Mouse (Mus musculus) heart, embryonic 14.5 days (tissue): ENCODE results near the gene Eepd1. TPM values are rescaled to one million over a fixed set of nuclear protein-coding genes. Genes with fewer than 3 reads are reported as not detected.
A peak's percentile ranks its signal among the peaks of the same experiment; 100 is the strongest.

ENCODE experiments used
- ATAC-seq: fragments of 200-750 bp; cut with Nextera tagmentation; 2 replicates; pipeline ENCODE4 v1.8.0; 2017; ENCODE audit warnings: low read depth, moderate TSS enrichment; ENCODE audit not compliant: insufficient number of reproducible peaks, insufficient read depth, low FRiP score
- H3K27ac ChIP-seq, 2 experiments: fragments of 200-500 bp in 1 of 2; fragments of 300-500 bp in 1 of 2; sonication (generic) in 1 of 2; replicated peaks in 1 of 2; 2 replicates each; pipeline ENCODE4 v1.5.1; 2012 to 2014; ENCODE audit warnings: low read depth in 2 of 2, low read length in 2 of 2, control low read depth in 1 of 2, mild to moderate bottlenecking in 1 of 2, mixed read lengths in 1 of 2; ENCODE audit not compliant: control insufficient read depth in 1 of 2, insufficient read depth in 1 of 2
- H3K27me3 ChIP-seq: fragments of 300-500 bp; sonication (generic); 2 replicates; pipeline ENCODE4 v1.6.1; 2014; ENCODE audit warnings: mild to moderate bottlenecking, low read length, control low read depth; ENCODE audit not compliant: control insufficient read depth, insufficient read depth
- H3K36me3 ChIP-seq: fragments of 300-500 bp; sonication (generic); 2 replicates; pipeline ENCODE4 v1.6.1; 2014; ENCODE audit warnings: mild to moderate bottlenecking, control low read depth, low read length, mixed read lengths; ENCODE audit not compliant: control insufficient read depth, insufficient read depth
- H3K4me1 ChIP-seq, 2 experiments: fragments of 200-500 bp in 1 of 2; fragments of 300-500 bp in 1 of 2; sonication (generic) in 1 of 2; 2 replicates each; pipeline ENCODE4 v1.6.1; 2012 to 2014; ENCODE audit warnings: low read length in 2 of 2, control low read depth in 1 of 2, mixed read lengths in 1 of 2; ENCODE audit not compliant: control insufficient read depth in 2 of 2, insufficient read depth in 2 of 2
- H3K4me2 ChIP-seq: fragments of 300-500 bp; sonication (generic); 2 replicates; pipeline ENCODE4 v1.6.1; 2014; ENCODE audit warnings: mild to moderate bottlenecking, low read length
- H3K4me3 ChIP-seq, 2 experiments: fragments of 200-500 bp in 1 of 2; fragments of 300-500 bp in 1 of 2; sonication (generic) in 1 of 2; 2 replicates each; pipeline ENCODE4 v1.5.1; 2012 to 2014; ENCODE audit warnings: low read length in 2 of 2, mild to moderate bottlenecking in 2 of 2, control low read depth in 1 of 2, low read depth in 1 of 2, moderate library complexity in 1 of 2; ENCODE audit not compliant: control insufficient read depth in 1 of 2, insufficient read depth in 1 of 2
- H3K9ac ChIP-seq: fragments of 300-500 bp; sonication (generic); 2 replicates; pipeline ENCODE4 v1.6.1; 2014; ENCODE audit warnings: mild to moderate bottlenecking, low read length
- H3K9me3 ChIP-seq: fragments of 300-500 bp; sonication (generic); 2 replicates; pipeline ENCODE4 v1.6.1; 2016; ENCODE audit warnings: low read length, control low read depth; ENCODE audit not compliant: control insufficient read depth
- whole genome bisulfite sequencing: fragments of 180-500 bp; shearing (Covaris S2); extraction: QIAGEN DNeasy Blood & Tissue Kit; methylation state at CpG from one replicate; pipeline ENCODE4 v1.1.7; 2014; 5-methylcytosine and 5-hydroxymethylcytosine counted together
- polyA plus RNA-seq: library from polyadenylated mRNA; unstranded; fragments of >200 nt; fragmentation: Nextera tagmentation; extraction: Ambion mirVana; gene quantifications from 2 replicates; pipeline ENCODE4 v1.2.1, GENCODE M21; 2014

Eepd1 gene
- polyA plus RNA-seq, 1 experiment from 2014 or later: 20.8 TPM

DNA sequence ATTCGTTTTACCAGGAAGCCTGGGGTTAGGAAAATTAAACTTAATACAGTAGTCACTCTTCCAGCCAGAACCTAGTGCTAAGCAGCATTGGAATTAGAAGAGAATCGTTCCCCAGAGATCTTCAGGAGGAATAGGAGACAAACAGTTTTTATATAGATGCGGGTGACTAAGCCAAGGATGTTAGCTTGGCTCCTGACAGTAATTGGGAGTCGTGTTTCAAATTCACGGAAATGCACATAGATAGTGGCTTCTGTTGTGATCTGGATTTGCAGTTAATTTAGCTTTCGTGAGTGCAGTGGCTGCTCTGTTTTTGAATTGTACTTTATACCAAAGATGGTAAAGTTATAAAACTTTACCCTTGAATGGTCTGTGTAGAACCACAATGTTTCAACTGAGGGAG is 73.9 kb downstream of the Eepd1 start:
- WGBS: 58% methylated on average over 6 of the region's 6 CpGs
- peaks cover 11 to 37% of the 10 kb centered on the region in 2 experiments for H3K4me1 ChIP-seq
- H3K9me3 ChIP-seq: no peaks in the 10 kb centered on the region
- 0 out of 4 replicates have a peak overlapping the region, but pooled peaks of 1 of the 2 experiments have one; percentile 8 for H3K27ac ChIP-seq
- no peak for ATAC-seq
- no peak overlapping the region for H3K4me3 ChIP-seq
- no peak overlapping the region for H3K9ac ChIP-seq
- H3K27me3 ChIP-seq: no peaks in the 10 kb centered on the region
- no peaks in the 10 kb centered on the region for H3K36me3 ChIP-seq
- H3K4me2 ChIP-seq: no peak overlapping the region

DNA sequence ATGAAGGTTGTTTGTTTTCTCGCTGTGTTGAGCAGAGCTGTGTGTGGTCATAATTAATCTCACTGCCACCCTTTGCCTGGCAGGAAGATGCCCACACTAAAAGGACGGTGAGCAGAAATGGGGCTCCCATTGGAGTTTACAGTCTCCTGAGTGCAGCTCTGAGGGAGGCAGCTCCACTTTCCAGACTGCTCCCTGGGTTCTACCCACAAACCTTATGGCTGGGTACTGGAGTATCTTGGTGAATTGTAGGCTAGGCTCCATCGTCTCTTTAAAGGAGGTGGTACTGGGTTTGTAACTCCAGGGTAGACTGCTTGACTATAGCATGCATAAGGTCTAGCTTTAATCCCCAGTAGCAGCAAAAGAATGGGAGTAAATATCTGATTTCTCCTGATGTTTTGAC is 74.7 kb downstream of the Eepd1 start:
- Histone ChIP-seq H3K9me3 (no peaks in the 10 kb centered on the region), H3K9ac (no peak overlapping the region), H3K4me2 (no peak overlapping the region), H3K4me1 (peaks cover 11 to 40% of the 10 kb centered on the region in 2 experiments), H3K27me3 (no peaks in the 10 kb centered on the region), H3K36me3 (no peaks in the 10 kb centered on the region), H3K4me3 (no peak overlapping the region), H3K27ac (no peak overlapping the region)
- ATAC-seq: no peak
- WGBS: 89% methylated on average over 3 of the region's 3 CpGs

- 96% methylated on average over 2 of the region's 2 CpGs for WGBS
- H3K27me3 ChIP-seq: no peaks in the 10 kb centered on the region
- no peak for ATAC-seq
- H3K27ac ChIP-seq: no peak overlapping the region
- H3K4me2 ChIP-seq: no peak overlapping the region
- H3K9ac ChIP-seq: no peak overlapping the region
- no peak overlapping the region for H3K4me3 ChIP-seq
- no peaks in the 10 kb centered on the region for H3K9me3 ChIP-seq
- peaks cover 11 to 35% of the 10 kb centered on the region in 2 experiments for H3K4me1 ChIP-seq
- H3K36me3 ChIP-seq: no peaks in the 10 kb centered on the region
These were observed 76.0 kb downstream of the Eepd1 start for GRCm38 (mm10) chr9:25557378-25557777.

GRCm38 (mm10) chr9:25558834-25559233 is 77.5 kb downstream of the Eepd1 start:
- Histone ChIP-seq H3K9me3 (0 out of 2 replicates have a peak, but pooled peaks cover 5% of the 10 kb centered on the region), H3K27ac (no peak overlapping the region), H3K4me2 (no peak overlapping the region), H3K4me3 (no peak overlapping the region), H3K9ac (no peak overlapping the region), H3K27me3 (no peaks in the 10 kb centered on the region), H3K4me1 (peaks cover 7 to 29% of the 10 kb centered on the region in 2 experiments), H3K36me3 (no peaks in the 10 kb centered on the region)
- 56% methylated on average over 3 of the region's 3 CpGs for WGBS
- no peak for ATAC-seq

DNA sequence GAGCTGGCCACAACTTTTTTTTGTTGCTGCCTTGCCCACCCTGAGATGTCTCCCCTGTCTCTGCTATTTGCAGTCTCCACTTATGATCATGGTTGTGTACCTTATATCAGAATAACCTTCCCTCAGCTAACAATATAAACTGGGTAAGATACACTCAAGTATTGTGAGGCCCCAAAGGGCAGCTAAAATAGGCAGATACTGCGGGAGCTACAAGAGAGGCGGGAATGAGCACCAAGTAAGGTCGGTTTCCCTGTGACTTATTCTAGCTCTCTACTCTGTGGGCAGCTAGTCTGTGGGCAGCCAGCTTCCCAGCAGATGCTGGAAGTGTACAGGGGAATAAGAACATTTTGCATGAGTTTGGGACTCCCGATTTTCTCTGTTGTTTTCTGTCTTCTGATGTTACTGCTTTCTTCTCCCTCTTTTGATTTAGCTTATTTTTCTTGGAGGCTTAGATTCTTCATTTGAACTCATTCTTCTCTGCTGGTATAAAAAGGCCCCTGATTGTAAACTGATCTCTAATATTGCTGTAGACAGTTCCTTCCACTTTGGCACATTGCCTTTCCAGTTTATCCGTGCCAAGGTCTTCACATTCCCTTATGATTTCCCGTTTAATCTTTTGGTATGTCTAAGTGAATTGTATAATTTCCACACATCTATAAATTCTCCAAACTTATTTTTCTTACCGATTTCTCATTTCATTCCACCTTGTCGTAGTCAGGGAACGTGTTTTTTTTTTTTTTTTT is 78.8 kb downstream of the Eepd1 start:
- Histone ChIP-seq H3K4me3 (no peak overlapping the region), H3K27me3 (no peaks in the 10 kb centered on the region), H3K9ac (0 out of 2 replicates have a peak overlapping the region, but pooled peaks have one; percentile 3), H3K27ac (peak overlapping the region; percentile 84 to 86), H3K4me1 (peaks cover 2 to 30% of the 10 kb centered on the region in 2 experiments; a peak in 3 of 4 replicates), H3K4me2 (peak overlapping the region; percentile 21), H3K36me3 (no peaks in the 10 kb centered on the region), H3K9me3 (0 out of 2 replicates have a peak, but pooled peaks cover 5% of the 10 kb centered on the region)
- 45% methylated on average over 9 of the region's 9 CpGs for WGBS
- no peak for ATAC-seq

- Histone ChIP-seq H3K9me3 (0 out of 2 replicates have a peak, but pooled peaks cover 5% of the 10 kb centered on the region), H3K36me3 (no peaks in the 10 kb centered on the region), H3K4me2 (no peak overlapping the region), H3K4me3 (no peak overlapping the region), H3K27me3 (no peaks in the 10 kb centered on the region), H3K9ac (no peak overlapping the region), H3K27ac (no peak overlapping the region), H3K4me1 (peaks cover 2 to 35% of the 10 kb centered on the region in 2 experiments; a peak in 3 of 4 replicates)
- WGBS: 89% methylated on average over 1 of the region's 1 CpGs
- no peak for ATAC-seq
These were observed 79.8 kb downstream of the Eepd1 start for GRCm38 (mm10) chr9:25561143-25561542.

DNA sequence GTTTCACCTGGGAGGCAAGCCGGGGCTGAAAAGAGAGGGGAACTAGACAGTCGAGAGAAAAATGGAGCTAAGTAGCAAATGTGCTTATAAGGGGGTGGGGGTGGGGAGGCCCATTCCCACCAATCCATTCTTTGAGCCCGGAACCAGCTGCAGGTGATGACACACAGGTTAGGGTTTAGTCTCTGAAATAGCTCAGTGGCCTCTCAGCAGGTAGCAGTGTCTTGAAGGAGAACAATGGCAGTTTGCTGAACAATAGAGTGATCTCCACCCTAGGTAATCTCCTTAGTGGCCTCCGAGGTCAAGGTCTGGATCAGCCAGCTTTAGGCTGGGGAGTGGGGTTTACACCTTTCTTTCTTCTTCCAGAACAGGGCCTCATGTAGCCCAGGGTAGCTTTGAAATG is 82.5 kb downstream of the Eepd1 start:
- Histone ChIP-seq H3K4me2 (no peak overlapping the region), H3K4me1 (peaks cover 8 to 49% of the 10 kb centered on the region in 2 experiments; a peak in 3 of 4 replicates), H3K36me3 (no peaks in the 10 kb centered on the region), H3K9ac (no peak overlapping the region), H3K27ac (no peak overlapping the region; a peak in 1 of 4 replicates), H3K4me3 (no peak overlapping the region), H3K27me3 (no peaks in the 10 kb centered on the region), H3K9me3 (0 out of 2 replicates have a peak, but pooled peaks cover 5% of the 10 kb centered on the region)
- 84% methylated on average over 4 of the region's 4 CpGs for WGBS
- ATAC-seq: no peak
